Mouse (Mus musculus) heart, adult 11 months (tissue): Measurements from ENCODE around the gene H2-DMb2.

Source experiments
- DNase-seq: peaks from one replicate; pipeline ENCODE4 v3.0.0; 2022

The H2-DMb2 gene

DNA sequence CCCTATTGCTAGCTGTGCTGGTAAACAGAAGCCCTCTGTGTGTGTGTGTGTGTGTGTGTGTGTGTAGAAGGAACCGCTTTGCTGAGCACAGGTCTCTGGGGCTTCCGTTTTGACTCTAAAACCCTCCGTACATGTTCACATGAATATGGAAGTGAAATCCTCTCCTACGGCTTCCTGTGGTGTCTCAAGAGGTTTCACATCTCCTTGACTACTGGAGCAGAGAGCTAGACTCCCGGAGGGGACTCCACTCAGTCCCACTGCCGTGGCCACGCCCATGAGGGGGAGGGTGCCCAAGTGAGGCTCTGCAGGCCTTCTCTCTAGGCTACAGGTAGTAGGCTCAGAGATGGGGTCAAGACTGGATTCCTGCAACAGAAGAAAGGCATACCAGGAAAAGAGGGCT lies at the start of gene H2-DMb2:
Gene H2-DMb2, plus strand, starts transcription at position 275 of the 400 bp plus-strand sequence.
- DNase-seq = peak; percentile 99

DNA sequence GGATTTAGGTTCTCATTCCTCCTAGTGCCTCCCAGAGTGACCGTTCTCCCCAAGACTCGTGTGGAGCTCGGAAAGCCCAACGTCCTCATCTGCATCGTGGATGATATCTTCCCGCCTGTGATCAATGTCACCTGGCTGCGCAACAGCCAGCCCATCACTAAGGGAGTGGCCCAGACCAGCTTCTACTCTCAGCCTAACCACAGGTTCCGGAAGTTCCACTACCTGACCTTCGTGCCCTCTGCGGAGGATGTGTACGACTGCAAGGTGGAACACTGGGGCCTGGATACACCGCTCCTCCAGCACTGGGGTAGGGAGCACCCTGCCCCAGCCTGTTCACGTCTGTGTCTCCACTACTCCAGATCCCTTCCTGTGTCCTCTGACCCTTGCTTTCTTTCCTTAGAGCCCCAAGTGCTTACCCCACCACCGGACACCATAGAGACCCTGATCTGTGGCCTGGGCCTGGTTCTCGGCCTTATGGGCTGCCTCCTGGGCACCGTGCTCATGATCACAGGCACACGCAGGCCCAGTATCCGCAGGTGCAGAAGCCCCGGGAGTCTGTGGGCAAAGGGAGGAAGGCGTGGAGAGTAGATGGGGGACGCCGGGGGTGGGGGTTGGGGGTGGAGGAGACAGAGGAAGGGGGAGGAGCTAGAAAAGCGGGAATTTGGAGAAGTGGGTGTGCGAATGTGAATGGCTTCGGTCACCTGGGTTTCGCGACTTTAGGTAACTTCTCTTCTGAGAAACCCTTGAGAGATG lies 48.6 kb upstream of the H2-DMb2 start:
- DNase-seq = no peak

- DNase-seq = no peak
These were observed 46.6 kb upstream of the H2-DMb2 start for GRCm38 (mm10) chr17:34096497-34097010.

GRCm38 (mm10) chr17:34097272-34097671 lies 45.8 kb upstream of the H2-DMb2 start:
- DNase-seq = no peak

DNA sequence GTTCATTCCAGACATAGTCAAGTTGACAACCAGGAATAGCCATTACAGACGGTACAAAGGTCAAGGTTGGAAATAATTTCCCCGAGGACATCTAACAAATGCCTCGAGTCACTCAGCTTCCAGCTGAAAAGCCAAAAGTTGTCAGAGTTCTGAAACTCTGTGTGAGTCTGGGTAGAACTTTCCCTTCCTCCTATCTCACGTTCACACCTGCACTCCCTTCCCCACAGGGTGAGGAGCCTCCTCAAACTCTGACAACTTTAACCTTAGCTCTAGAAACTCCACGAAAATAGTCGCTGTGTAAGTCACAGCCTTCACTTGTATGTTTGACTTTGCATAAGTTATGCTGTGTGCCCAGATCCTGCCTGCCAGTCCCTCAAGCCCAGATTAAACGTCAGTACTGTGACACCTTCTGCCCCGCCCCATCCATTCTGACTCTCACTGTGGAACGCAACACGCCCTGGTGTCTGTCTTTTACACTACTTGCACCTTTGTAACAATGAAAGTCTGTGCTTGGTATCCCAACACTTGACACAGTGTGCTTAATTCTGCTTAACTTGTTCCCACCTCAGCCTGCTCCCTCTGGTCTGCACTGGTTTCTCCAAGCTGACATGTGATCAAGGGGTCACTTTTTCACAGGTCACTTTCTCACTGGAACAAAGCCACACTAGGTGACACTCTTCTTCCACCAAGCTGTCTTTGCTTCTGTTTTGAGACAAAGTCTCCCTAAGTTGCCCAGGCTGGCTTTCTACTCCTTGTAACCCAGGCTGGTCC lies 44.2 kb upstream of the H2-DMb2 start:
- no peak for DNase-seq

- DNase-seq = no peak
These were observed 43.6 kb upstream of the H2-DMb2 start for GRCm38 (mm10) chr17:34099531-34099930.

GRCm38 (mm10) chr17:34101185-34101584 lies 41.9 kb upstream of the H2-DMb2 start:
- DNase-seq = no peak

- peak; percentile 98 for DNase-seq
These were observed 41.5 kb upstream of the H2-DMb2 start for GRCm38 (mm10) chr17:34101604-34102032.

- no peak for DNase-seq
These were observed 40.3 kb upstream of the H2-DMb2 start for GRCm38 (mm10) chr17:34102831-34103230.

GRCm38 (mm10) chr17:34104804-34105203 lies 38.3 kb upstream of the H2-DMb2 start:
- DNase-seq = no peak

DNA sequence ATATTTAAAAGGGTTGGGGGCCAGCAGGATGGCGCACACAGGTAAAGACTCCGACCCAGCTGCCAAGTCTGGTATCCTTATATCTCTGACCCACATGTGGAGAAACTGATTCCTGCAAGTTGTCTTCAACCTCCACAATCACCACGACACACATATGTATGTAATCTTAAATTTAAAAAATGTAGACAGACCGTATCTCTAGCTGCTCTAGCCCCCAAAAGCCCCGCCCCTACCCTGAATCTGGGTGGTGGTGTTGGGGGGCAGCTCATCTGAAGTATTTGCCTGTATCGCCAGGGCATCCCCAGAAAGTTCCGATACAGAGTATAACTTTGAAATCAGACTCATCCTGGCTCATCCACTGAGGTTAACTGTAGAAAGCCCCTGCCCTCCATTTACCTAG lies 36.6 kb upstream of the H2-DMb2 start:
- peak; percentile 87 for DNase-seq

GRCm38 (mm10) chr17:34107109-34107867 lies 35.8 kb upstream of the H2-DMb2 start:
- peak; percentile 85 for DNase-seq

DNA sequence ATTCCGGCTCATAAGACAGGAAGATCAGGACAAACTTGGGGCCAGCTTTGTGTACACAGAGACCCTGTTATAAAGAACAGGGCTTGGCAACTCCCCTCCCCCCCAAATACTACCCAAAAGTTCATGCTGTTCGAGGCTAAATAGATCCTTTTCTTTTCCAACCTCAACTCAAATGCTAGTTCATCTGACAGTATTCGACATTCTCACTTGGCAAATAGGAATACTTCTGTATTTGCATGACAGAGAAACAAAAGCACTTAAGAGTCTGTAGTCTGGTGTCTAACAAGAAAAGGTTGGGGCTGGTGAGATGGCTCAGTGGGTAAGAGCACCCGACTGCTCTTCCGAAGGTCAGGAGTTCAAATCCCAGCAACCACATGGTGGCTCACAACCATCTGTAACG lies 34.6 kb upstream of the H2-DMb2 start:
- DNase-seq = no peak

- no peak for DNase-seq
These were observed 33.9 kb upstream of the H2-DMb2 start for GRCm38 (mm10) chr17:34109038-34109805.

DNA sequence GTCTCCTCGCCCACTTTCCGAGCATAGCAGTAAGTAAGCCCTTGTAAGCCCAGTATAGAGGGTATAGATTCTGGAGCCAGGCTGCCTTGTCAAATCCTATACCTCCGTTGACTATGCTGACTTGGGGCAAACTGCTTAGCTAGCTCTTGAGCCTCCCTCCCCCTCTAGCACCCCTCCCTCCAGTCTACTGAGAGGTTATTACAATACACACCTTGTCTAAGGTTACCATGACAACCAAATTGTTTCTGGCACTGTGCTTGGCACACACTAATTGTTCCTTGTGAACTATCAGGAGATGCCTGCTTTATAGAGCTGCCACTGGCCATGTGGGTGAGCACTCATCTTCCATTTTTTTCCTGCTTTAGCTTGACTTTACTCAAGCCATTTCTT lies 33.3 kb upstream of the H2-DMb2 start:
- no peak for DNase-seq

DNA sequence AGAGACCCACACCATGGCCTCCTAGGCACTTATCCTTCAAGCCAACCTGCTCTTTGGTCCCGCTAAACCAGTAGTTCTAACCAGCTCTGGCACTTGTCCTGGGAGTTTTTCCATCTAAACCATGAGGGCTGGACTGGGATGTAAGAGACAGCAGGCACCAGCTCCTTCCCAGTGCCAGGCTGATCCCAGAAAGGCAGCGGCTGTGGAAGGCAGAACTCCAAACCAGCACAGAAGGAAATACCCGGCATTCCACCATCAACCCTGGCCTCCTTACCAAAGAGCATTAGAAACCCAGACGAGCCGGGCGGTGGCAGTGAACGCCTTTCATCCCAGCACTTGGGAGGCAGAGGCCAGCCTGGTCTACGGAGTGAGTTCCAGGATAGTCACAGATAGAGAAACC lies 32.8 kb upstream of the H2-DMb2 start:
- DNase-seq = peak; percentile 94

- DNase-seq = no peak
These were observed 29.0 kb upstream of the H2-DMb2 start for GRCm38 (mm10) chr17:34114114-34114513.

DNA sequence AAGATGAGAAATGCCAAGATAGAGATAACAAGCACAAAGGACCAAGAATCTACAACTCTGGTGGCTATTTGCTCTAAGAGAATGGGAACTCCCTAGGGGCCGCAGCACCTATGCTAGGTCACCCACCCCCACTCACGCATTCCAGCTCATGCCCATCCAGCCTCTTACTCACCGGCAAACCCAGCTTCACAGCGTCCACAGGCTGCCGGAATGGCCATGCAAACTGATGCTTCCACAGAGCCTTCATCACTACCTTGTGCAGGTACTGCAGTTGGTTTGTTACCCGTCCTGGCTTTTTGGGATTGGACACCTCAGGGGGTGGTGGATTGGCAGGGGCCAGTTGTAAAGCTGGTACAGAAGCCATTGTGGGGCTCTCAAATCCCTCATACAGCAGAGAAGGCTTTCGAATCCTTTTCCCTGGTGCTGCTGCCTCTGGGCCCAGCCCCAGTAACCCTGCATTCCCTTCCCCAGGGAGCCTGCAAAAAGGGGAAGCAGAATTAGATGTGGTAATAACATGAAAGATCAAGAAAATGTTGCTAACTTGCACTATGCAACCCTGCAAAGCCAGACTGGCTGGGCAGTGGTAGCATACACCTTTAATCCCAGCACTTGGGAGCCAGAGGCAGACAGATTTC lies 26.3 kb upstream of the H2-DMb2 start:
- DNase-seq = peak; percentile 96

- DNase-seq = no peak
These were observed 25.5 kb upstream of the H2-DMb2 start for GRCm38 (mm10) chr17:34117421-34118112.

- peak; percentile 97 for DNase-seq
These were observed 24.8 kb upstream of the H2-DMb2 start for GRCm38 (mm10) chr17:34118113-34118872.

GRCm38 (mm10) chr17:34118873-34119248 lies 24.2 kb upstream of the H2-DMb2 start:
- no peak for DNase-seq
